Mouse (Mus musculus) forebrain, embryonic 15.5 days (tissue): Measurements from ENCODE around the gene Slc17a6. TPM values are rescaled to one million over a fixed set of nuclear protein-coding genes. Genes with fewer than 3 reads are reported as not detected.

Source experiments
- ATAC-seq: fragments of 200-750 bp; cut with Nextera tagmentation; replicated peaks from 2 replicates; pipeline ENCODE4 v1.8.0; 2017; ENCODE audit warnings: mild to moderate bottlenecking, moderate TSS enrichment, moderate library complexity
- H3K27ac ChIP-seq: fragments of 300-500 bp; sonication (generic); replicated peaks from 2 replicates; pipeline ENCODE4 v1.5.1; 2015; ENCODE audit warnings: mild to moderate bottlenecking, inconsistent platforms
- H3K27me3 ChIP-seq: fragments of 300-500 bp; sonication (generic); 2 replicates; pipeline ENCODE4 v1.6.1; 2015; ENCODE audit warnings: inconsistent platforms
- H3K36me3 ChIP-seq: fragments of 300-500 bp; sonication (generic); 2 replicates; pipeline ENCODE4 v1.6.1; 2015; ENCODE audit warnings: mild to moderate bottlenecking, inconsistent platforms
- H3K4me1 ChIP-seq: fragments of 300-500 bp; sonication (generic); 2 replicates; pipeline ENCODE4 v1.6.1; 2015; ENCODE audit warnings: inconsistent platforms
- H3K4me2 ChIP-seq: fragments of 300-500 bp; sonication (generic); replicated peaks from 2 replicates; pipeline ENCODE4 v1.6.1; 2015; ENCODE audit warnings: mild to moderate bottlenecking, inconsistent platforms
- H3K4me3 ChIP-seq: fragments of 300-500 bp; sonication (generic); 2 replicates; pipeline ENCODE4 v1.5.1; 2015; ENCODE audit warnings: mild to moderate bottlenecking, inconsistent platforms
- H3K9ac ChIP-seq: fragments of 300-500 bp; sonication (generic); replicated peaks from 2 replicates; pipeline ENCODE4 v1.6.1; 2015; ENCODE audit warnings: mild to moderate bottlenecking, inconsistent platforms
- H3K9me3 ChIP-seq: fragments of 300-500 bp; sonication (generic); 2 replicates; pipeline ENCODE4 v1.6.1; 2016; ENCODE audit warnings: inconsistent platforms
- WGBS: fragments of 180-500 bp; shearing (Covaris S2); methylation state at CpG from one replicate; pipeline ENCODE4 v1.1.7; 2015; ENCODE audit warnings: mixed read lengths; 5-methylcytosine and 5-hydroxymethylcytosine counted together
- polyA plus RNA-seq: library from polyadenylated mRNA; unstranded; fragments of >200 nt; fragmentation: Nextera tagmentation; extraction: Ambion mirVana; gene quantifications from 2 replicates; pipeline ENCODE4 v1.2.1, GENCODE M21; 2015

Slc17a6 gene
- polyA plus RNA-seq, 1 experiment from 2014 or later: 46.1 TPM

GRCm38 (mm10) chr7:51626451-51627000 is 4.7 kb downstream of the Slc17a6 start:
- Histone ChIP-seq H3K4me2 (peak overlapping the region; percentile 46), H3K4me3 (peak overlapping the region; percentile 37), H3K36me3 (no peaks in the 10 kb centered on the region), H3K27me3 (peaks cover 17% of the 10 kb centered on the region), H3K4me1 (peaks cover 22% of the 10 kb centered on the region), H3K27ac (peak overlapping the region; percentile 94), H3K9me3 (no peaks in the 10 kb centered on the region), H3K9ac (peak overlapping the region; percentile 48)
- WGBS: 2% methylated on average over 16 of the region's 16 CpGs
- ATAC-seq: no peak

DNA sequence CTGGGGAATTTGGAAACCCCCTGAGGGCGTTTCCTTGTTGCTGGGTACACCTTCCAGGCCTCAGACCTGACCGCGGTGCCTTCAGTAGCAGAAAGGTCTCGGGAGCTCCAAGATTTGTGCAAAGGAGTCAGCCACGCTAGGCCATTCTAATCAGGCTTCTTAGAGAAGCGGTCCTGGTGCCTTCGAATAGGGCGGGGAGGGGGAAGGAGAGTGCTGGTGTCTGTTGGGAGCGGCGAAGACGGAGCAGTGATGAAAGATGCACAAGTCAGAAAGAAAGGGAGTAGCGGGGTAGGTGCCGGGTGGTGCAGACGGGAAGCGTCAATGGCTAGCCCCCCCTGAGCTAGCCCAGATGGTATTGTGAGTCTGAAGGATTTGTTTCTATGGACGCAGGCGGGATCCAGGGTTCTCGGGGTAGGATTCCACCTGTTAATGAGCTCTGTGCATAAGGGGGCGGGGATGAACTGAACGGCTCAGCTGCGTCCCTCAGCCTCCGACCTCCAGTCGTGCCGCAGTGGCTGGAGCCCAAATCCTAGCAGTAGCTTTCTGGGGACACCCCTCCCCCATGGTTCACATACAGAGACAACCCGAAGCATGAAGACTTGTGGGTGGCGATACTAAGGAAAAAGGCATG is 5.3 kb downstream of the Slc17a6 start:
- H3K27me3 ChIP-seq: peaks cover 16% of the 10 kb centered on the region

DNA sequence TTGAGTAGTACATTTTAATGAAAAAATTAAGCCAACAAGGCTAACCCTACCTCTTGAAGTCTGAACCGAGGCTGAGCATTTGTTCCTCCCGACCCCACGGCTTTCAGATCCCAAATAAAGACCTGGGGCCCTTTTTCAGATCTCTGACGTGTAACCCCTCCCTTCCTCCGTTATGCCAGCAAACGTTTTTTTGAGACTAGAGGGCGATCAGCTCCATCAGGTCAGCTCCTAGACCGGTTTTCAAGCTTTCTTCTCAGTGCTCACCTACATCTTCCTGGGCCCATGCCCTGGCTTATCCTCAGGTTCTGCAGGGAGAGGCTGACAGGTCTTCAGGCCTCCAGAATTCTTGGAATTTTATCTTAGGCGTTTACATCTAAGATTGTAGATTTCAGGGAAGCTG is 5.9 kb downstream of the Slc17a6 start:
- no peak for ATAC-seq
- under 1% methylated on average over 9 of the region's 9 CpGs for WGBS
- Histone ChIP-seq H3K4me3 (peak overlapping the region; percentile 37), H3K9me3 (no peaks in the 10 kb centered on the region), H3K27me3 (peaks cover 16% of the 10 kb centered on the region), H3K9ac (peak overlapping the region; percentile 48), H3K36me3 (no peaks in the 10 kb centered on the region), H3K4me1 (peaks cover 18% of the 10 kb centered on the region), H3K4me2 (peak overlapping the region; percentile 46), H3K27ac (peak overlapping the region; percentile 94)

More for the DNA sequence above, 5.3 kb downstream of the Slc17a6 start:
- Histone ChIP-seq H3K4me1 (peaks cover 16% of the 10 kb centered on the region), H3K4me3 (peak overlapping the region; percentile 37), H3K36me3 (no peaks in the 10 kb centered on the region), H3K9ac (peak overlapping the region; percentile 48), H3K4me2 (peak overlapping the region; percentile 46), H3K9me3 (no peaks in the 10 kb centered on the region), H3K27ac (peak overlapping the region; percentile 94)
- ATAC-seq: peak; percentile 82
- WGBS: under 1% methylated on average over 26 of the region's 26 CpGs

- Histone ChIP-seq H3K9ac (no peak overlapping the region), H3K4me3 (peak overlapping the region; percentile 11; the same call in 1 of the 2 replicates), H3K27ac (0 out of 2 replicates have a peak overlapping the region, but pooled peaks have one; percentile 37), H3K27me3 (peaks cover 16% of the 10 kb centered on the region), H3K36me3 (no peaks in the 10 kb centered on the region), H3K4me2 (peak overlapping the region; percentile 28), H3K9me3 (no peaks in the 10 kb centered on the region), H3K4me1 (peaks cover 25% of the 10 kb centered on the region)
- no peak for ATAC-seq
- WGBS: 2% methylated on average over 9 of the region's 9 CpGs
Observed at GRCm38 (mm10) chr7:51628349-51628748, 6.5 kb downstream of the Slc17a6 start.

DNA sequence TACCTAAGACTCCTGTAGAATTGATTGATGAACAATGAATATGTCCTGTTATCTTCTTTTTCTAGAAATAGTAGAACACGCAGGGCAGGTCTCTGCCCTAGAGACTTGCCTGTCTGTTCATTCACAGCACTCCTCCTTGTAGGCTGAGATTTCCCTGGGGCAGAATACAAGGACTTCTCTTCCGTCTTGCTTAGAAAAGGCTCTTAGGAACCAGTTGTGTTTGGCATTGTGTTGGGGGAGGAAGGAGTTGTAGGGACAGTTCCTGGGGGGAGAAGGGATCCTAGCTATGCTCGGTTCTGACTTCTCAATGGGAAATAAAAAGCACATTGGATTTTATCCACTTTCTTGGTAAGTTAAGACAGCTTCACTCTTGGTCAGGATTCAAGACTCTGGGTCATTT is 7.4 kb downstream of the Slc17a6 start:
- peak overlapping the region; percentile 38 for H3K4me2 ChIP-seq
- H3K36me3 ChIP-seq: no peaks in the 10 kb centered on the region
- peaks cover 28% of the 10 kb centered on the region for H3K4me1 ChIP-seq
- WGBS: 8% methylated on average over 3 of the region's 3 CpGs
- H3K4me3 ChIP-seq: peak overlapping the region; percentile 7; the same call in 1 of the 2 replicates
- H3K27ac ChIP-seq: peak overlapping the region; percentile 53
- H3K27me3 ChIP-seq: peaks cover 10% of the 10 kb centered on the region; the same call in 1 of the 2 replicates
- no peak for ATAC-seq
- no peaks in the 10 kb centered on the region for H3K9me3 ChIP-seq
- H3K9ac ChIP-seq: peak overlapping the region; percentile 29; the same call in 1 of the 2 replicates

DNA sequence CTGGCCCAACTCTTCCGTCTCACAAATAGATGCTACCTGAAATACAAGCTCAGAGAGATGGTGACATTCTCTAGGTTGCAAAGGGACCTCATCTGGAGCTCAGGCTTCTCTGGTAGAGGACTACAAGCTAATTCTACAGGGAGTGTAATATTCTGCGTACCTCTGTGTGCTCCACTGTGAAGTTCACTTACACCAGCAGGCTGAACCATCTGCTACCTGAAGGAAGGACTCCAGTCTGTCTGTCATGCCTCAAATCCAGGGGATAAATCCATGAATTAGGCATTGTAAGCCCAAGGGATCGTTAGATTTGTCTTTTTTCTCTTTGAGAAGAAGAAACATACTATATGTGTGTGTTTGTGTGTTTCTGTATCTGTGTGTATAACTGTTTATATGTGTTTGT is 9.4 kb downstream of the Slc17a6 start:
- Histone ChIP-seq H3K9ac (peak overlapping the region; percentile 11), H3K36me3 (no peaks in the 10 kb centered on the region), H3K4me1 (peaks cover 28% of the 10 kb centered on the region), H3K4me3 (peak overlapping the region; percentile 9), H3K9me3 (no peaks in the 10 kb centered on the region), H3K4me2 (peak overlapping the region; percentile 29), H3K27ac (peak overlapping the region; percentile 39), H3K27me3 (0 out of 2 replicates have a peak, but pooled peaks cover 5% of the 10 kb centered on the region)
- no peak for ATAC-seq
- WGBS: 48% methylated on average over 3 of the region's 3 CpGs

- Histone ChIP-seq H3K9ac (peak overlapping the region; percentile 38), H3K27me3 (0 out of 2 replicates have a peak, but pooled peaks cover 4% of the 10 kb centered on the region), H3K4me3 (peak overlapping the region; percentile 5; the same call in 1 of the 2 replicates), H3K36me3 (no peaks in the 10 kb centered on the region), H3K9me3 (no peaks in the 10 kb centered on the region), H3K27ac (peak overlapping the region; percentile 83), H3K4me2 (peak overlapping the region; percentile 39), H3K4me1 (peaks cover 17% of the 10 kb centered on the region)
- peak; percentile 77 for ATAC-seq
- 6% methylated on average over 9 of the region's 9 CpGs for WGBS
Observed at GRCm38 (mm10) chr7:51632543-51633229, 10.9 kb downstream of the Slc17a6 start.

DNA sequence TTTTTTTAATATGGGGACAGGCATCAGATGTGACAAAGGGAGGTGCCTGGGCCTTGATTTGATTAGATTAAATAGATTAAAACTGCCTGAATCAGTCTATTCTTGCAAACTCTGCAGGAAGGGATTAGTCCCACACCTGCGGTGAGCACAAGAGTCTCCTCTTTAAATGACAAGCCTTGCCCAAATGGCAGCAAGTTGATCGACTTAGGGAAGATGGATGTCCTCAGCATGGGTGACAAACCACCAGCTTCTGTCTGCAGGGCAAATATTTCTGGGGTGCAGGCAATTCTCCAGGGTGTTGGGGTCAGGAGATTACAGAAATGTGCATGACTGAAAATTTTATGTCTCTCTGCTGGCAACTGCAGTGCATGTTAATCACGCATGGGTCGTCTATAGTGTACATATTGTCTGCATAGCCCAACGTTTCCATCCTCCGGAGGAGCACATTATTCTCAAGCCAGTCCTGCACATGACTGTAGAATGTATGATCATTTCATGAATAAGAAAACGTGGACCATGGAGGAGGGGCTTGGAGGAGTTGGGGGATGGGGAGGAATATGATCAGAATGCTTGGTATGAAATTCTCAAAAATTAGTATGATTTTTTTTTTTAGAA is 11.5 kb downstream of the Slc17a6 start:
- peaks cover 14% of the 10 kb centered on the region for H3K4me1 ChIP-seq
- H3K9me3 ChIP-seq: no peaks in the 10 kb centered on the region
- H3K27ac ChIP-seq: peak overlapping the region; percentile 83
- WGBS: 2% methylated on average over 7 of the region's 7 CpGs
- H3K27me3 ChIP-seq: no peaks in the 10 kb centered on the region
- H3K4me3 ChIP-seq: 0 out of 2 replicates have a peak overlapping the region, but pooled peaks have one; percentile 5
- 0 out of 2 replicates have a peak overlapping the region, but pooled peaks have one; percentile 7 for H3K9ac ChIP-seq
- peak overlapping the region; percentile 39 for H3K4me2 ChIP-seq
- H3K36me3 ChIP-seq: no peaks in the 10 kb centered on the region
- peak; percentile 61 for ATAC-seq

GRCm38 (mm10) chr7:51657152-51657551 is 35.3 kb downstream of the Slc17a6 start:
- no peak for ATAC-seq
- Histone ChIP-seq H3K27me3 (no peaks in the 10 kb centered on the region), H3K9ac (no peak overlapping the region), H3K9me3 (no peaks in the 10 kb centered on the region), H3K27ac (no peak overlapping the region), H3K4me2 (no peak overlapping the region), H3K4me1 (0 out of 2 replicates have a peak, but pooled peaks cover 5% of the 10 kb centered on the region), H3K36me3 (no peaks in the 10 kb centered on the region), H3K4me3 (no peak overlapping the region)
- 73% methylated on average over 3 of the region's 3 CpGs for WGBS

DNA sequence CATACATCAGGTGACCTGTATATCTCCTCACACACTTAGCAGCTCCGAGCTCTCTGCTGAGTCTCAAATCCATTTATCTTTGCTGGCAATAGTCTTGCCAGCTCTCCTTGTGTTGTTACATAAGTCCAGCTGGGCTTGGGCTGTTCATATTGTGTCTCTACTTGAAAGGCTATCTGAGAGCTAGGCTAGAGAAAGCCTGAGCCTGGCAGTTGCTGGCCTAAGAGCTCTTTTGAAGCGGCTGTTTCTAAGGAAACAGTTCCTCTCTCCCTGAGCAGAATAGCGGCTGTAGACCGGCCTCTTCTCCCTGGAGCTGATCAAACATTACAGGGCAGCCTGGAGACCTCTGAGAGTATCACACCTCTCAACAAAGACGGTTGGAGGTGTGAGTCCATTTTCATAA is 40.6 kb downstream of the Slc17a6 start:
- Histone ChIP-seq H3K27me3 (no peaks in the 10 kb centered on the region), H3K4me3 (no peak overlapping the region), H3K36me3 (no peaks in the 10 kb centered on the region; the same call in 1 of the 2 replicates), H3K9ac (no peak overlapping the region), H3K4me1 (peaks cover 11% of the 10 kb centered on the region; the same call in 1 of the 2 replicates), H3K27ac (peak overlapping the region; percentile 67), H3K4me2 (no peak overlapping the region), H3K9me3 (no peaks in the 10 kb centered on the region)
- peak; percentile 91 for ATAC-seq
- 17% methylated on average over 5 of the region's 5 CpGs for WGBS

DNA sequence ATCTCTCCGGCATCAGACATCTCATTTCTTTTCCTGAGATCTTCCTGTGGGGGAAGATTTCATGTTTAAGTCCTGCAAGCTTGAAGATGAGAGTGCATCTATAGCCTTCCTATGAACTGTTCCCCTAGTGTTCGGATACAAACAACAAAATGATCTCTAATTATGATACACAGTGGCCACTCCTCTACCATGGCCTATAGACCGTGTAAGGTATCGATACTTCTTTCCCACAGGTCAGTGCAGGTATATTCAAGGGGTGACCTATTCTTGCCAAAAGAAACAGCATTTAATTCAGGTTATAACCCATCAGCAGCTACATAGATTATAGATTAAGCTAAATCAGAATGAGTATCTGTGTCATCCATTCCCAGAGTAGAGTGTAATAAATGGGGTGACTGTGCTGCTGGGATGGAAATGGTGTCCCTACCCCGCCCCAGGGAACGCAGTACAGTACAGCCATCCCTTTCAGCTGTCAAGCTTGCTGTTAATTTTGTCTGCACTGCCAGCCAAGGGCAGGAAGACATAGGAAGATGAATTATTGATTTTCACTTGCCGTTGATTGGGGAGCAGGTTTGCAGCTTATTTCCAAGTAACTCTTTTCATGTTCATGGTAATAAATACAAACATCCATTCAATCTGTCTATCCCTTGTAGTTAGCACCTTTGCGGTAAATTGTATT is 71.9 kb downstream of the Slc17a6 start:
- ATAC-seq: no peak; the same call in 1 of the 2 replicates
- 73% methylated on average over 8 of the region's 8 CpGs for WGBS
- H3K27ac ChIP-seq: peak overlapping the region; percentile 54
- no peak overlapping the region for H3K4me2 ChIP-seq
- H3K4me1 ChIP-seq: peaks cover 12% of the 10 kb centered on the region
- H3K9ac ChIP-seq: no peak overlapping the region
- no peaks in the 10 kb centered on the region for H3K27me3 ChIP-seq
- no peak overlapping the region for H3K4me3 ChIP-seq
- H3K36me3 ChIP-seq: no peaks in the 10 kb centered on the region
- H3K9me3 ChIP-seq: no peaks in the 10 kb centered on the region
